Mouse (Mus musculus) ES-Bruce4 (cell line): ENCODE data around the gene Mindy4b-ps. TPM values are rescaled to one million over a fixed set of nuclear protein-coding genes. Genes with fewer than 3 reads are reported as not detected.

Source experiments
- H3K27ac ChIP-seq: 2 replicates; pipeline ENCODE4 v1.5.1; 2012; ENCODE audit warnings: low read length, inconsistent platforms; ENCODE audit not compliant: insufficient read depth
- H3K27me3 ChIP-seq: 2 replicates; pipeline ENCODE4 v1.6.1; 2012; ENCODE audit warnings: mild to moderate bottlenecking, low read length, inconsistent platforms; ENCODE audit not compliant: control insufficient read depth, poor library complexity, insufficient read depth, severe bottlenecking
- H3K36me3 ChIP-seq: 2 replicates; pipeline ENCODE4 v1.6.1; 2012; ENCODE audit warnings: inconsistent platforms, mild to moderate bottlenecking, low read length, moderate library complexity; ENCODE audit not compliant: control insufficient read depth, poor library complexity, insufficient read depth, severe bottlenecking
- H3K4me1 ChIP-seq: one replicate; pipeline ENCODE4 v1.8.1; 2011; ENCODE audit warnings: low read length; ENCODE audit not compliant: control insufficient read depth, insufficient read depth
- H3K4me3 ChIP-seq: 2 replicates; pipeline ENCODE4 v1.5.1; 2011; ENCODE audit warnings: low read depth, mild to moderate bottlenecking, low read length
- H3K9ac ChIP-seq: 2 replicates; pipeline ENCODE4 v1.6.1; 2012; ENCODE audit warnings: low read depth, mild to moderate bottlenecking, inconsistent platforms; ENCODE audit not compliant: poor library complexity, severe bottlenecking
- H3K9me3 ChIP-seq: replicated peaks from 2 replicates; pipeline ENCODE4 v1.6.1; 2012; ENCODE audit warnings: mild to moderate bottlenecking, low read length, inconsistent platforms; ENCODE audit not compliant: control insufficient read depth, poor library complexity, insufficient read depth, severe bottlenecking
- CTCF ChIP-seq: IDR thresholded peaks from one replicate; pipeline ENCODE4 v1.8.1; 2011; ENCODE audit warnings: low read depth, low read length
- EP300 ChIP-seq: IDR thresholded peaks from 2 replicates; pipeline ENCODE4 v1.6.1; 2011; ENCODE audit warnings: low read depth, low read length; ENCODE audit not compliant: insufficient read depth
- POLR2A ChIP-seq: IDR thresholded peaks from one replicate; pipeline ENCODE4 v1.8.1; 2011; ENCODE audit warnings: low read length; ENCODE audit not compliant: insufficient read depth
- polyA plus RNA-seq: library from polyadenylated mRNA; stranded (reverse); fragments of >200 nt; gene quantifications from 2 replicates; pipeline ENCODE4 v1.2.4, GENCODE M21; 2011; ENCODE audit warnings: low read depth; ENCODE audit not compliant: missing spikeins, insufficient read depth, insufficient read length

The Mindy4b-ps gene
- polyA plus RNA-seq, 1 experiment: not detected

- TF ChIP-seq POLR2A: no peak
- TF ChIP-seq CTCF: no peak
- TF ChIP-seq EP300: no peak
- Histone ChIP-seq H3K9me3 (peaks cover 6% of the 10 kb centered on the region; the same call in 1 of the 2 replicates), H3K36me3 (no peaks in the 10 kb centered on the region), H3K27me3 (no peaks in the 10 kb centered on the region), H3K9ac (no peak overlapping the region), H3K4me1 (no peaks in the 10 kb centered on the region), H3K27ac (no peak overlapping the region), H3K4me3 (no peak overlapping the region)
These were observed 10.8 kb upstream of the Mindy4b-ps start for GRCm38 (mm10) chr3:58832888-58833287.

GRCm38 (mm10) chr3:58831586-58831985 is 9.5 kb upstream of the Mindy4b-ps start:
- Histone ChIP-seq H3K27ac (no peak overlapping the region), H3K9ac (no peak overlapping the region), H3K36me3 (no peaks in the 10 kb centered on the region)

GRCm38 (mm10) chr3:58829926-58830325 is 7.8 kb upstream of the Mindy4b-ps start:
- Histone ChIP-seq H3K27me3 (no peaks in the 10 kb centered on the region), H3K36me3 (no peaks in the 10 kb centered on the region), H3K27ac (no peak overlapping the region), H3K4me3 (no peak overlapping the region), H3K4me1 (no peaks in the 10 kb centered on the region), H3K9ac (no peak overlapping the region), H3K9me3 (peaks cover 6% of the 10 kb centered on the region; the same call in 1 of the 2 replicates)
- TF ChIP-seq CTCF: no peak
- no peak for TF ChIP-seq EP300
- no peak for TF ChIP-seq POLR2A

More at GRCm38 (mm10) chr3:58831586-58831985, 9.5 kb upstream of the Mindy4b-ps start:
- no peaks in the 10 kb centered on the region for H3K27me3 ChIP-seq
- TF ChIP-seq EP300 (no peak), CTCF (no peak), POLR2A (no peak)
- peaks cover 6% of the 10 kb centered on the region; the same call in 1 of the 2 replicates for H3K9me3 ChIP-seq
- no peak overlapping the region for H3K4me3 ChIP-seq
- H3K4me1 ChIP-seq: no peaks in the 10 kb centered on the region

GRCm38 (mm10) chr3:58828366-58829153 is 6.4 kb upstream of the Mindy4b-ps start:
- TF ChIP-seq POLR2A (no peak), CTCF (no peak), EP300 (no peak)
- Histone ChIP-seq H3K4me1 (no peaks in the 10 kb centered on the region), H3K36me3 (no peaks in the 10 kb centered on the region), H3K27me3 (no peaks in the 10 kb centered on the region), H3K27ac (no peak overlapping the region), H3K9me3 (no peaks in the 10 kb centered on the region), H3K4me3 (no peak overlapping the region), H3K9ac (no peak overlapping the region)

GRCm38 (mm10) chr3:58826266-58826665 is 4.2 kb upstream of the Mindy4b-ps start:
- Histone ChIP-seq H3K36me3 (no peaks in the 10 kb centered on the region), H3K27me3 (no peaks in the 10 kb centered on the region), H3K9ac (no peak overlapping the region), H3K9me3 (no peaks in the 10 kb centered on the region), H3K4me1 (no peaks in the 10 kb centered on the region), H3K27ac (no peak overlapping the region), H3K4me3 (no peak overlapping the region)
- no peak for TF ChIP-seq POLR2A
- TF ChIP-seq CTCF: no peak
- TF ChIP-seq EP300: no peak

- TF ChIP-seq POLR2A (no peak), EP300 (no peak), CTCF (no peak)
- no peaks in the 10 kb centered on the region for H3K9me3 ChIP-seq
- no peak overlapping the region for H3K27ac ChIP-seq
- H3K36me3 ChIP-seq: no peaks in the 10 kb centered on the region
- H3K27me3 ChIP-seq: no peaks in the 10 kb centered on the region
- H3K4me1 ChIP-seq: no peaks in the 10 kb centered on the region
- no peak overlapping the region for H3K4me3 ChIP-seq
- H3K9ac ChIP-seq: no peak overlapping the region
These were observed 4.8 kb downstream of the Mindy4b-ps start for GRCm38 (mm10) chr3:58817337-58817736.
